Mouse (Mus musculus): ENCODE measurements at regions not wholly inside any gene's neighbourhood (a gene's known extent, or its start where the extent isn't known, plus 50 kb on each side); places are given as distances from the start of the nearest gene placed in this dataset.

GRCm38 (mm10) chr10:126070984-126071713, 105.2 kb downstream of the Lrig3 start:
- DNase-seq (ENCODE audit: low spot score in 2 of 2), result peak; percentile 55 to 72

- no peak for DNase-seq (ENCODE audit: low spot score in 2 of 2)
Observed at GRCm38 (mm10) chr10:126071714-126072057, 105.7 kb downstream of the Lrig3 start.

- no peak for DNase-seq (ENCODE audit: low spot score in 2 of 2)
Observed at GRCm38 (mm10) chr10:126077313-126077966, 111.5 kb downstream of the Lrig3 start.

- DNase-seq (ENCODE audit: low spot score in 2 of 2), result no peak
Observed at GRCm38 (mm10) chr10:126082576-126082975, 116.6 kb downstream of the Lrig3 start.

- DNase-seq (ENCODE audit: low spot score in 2 of 2), result no peak
Observed at GRCm38 (mm10) chr10:126086684-126087083, 120.7 kb downstream of the Lrig3 start.

GRCm38 (mm10) chr10:126094238-126094880, 128.4 kb downstream of the Lrig3 start:
- peak; percentile 43 to 48 for DNase-seq (ENCODE audit: low spot score in 2 of 2)

GRCm38 (mm10) chr10:126097896-126098295, 131.9 kb downstream of the Lrig3 start:
- DNase-seq (ENCODE audit: low spot score in 2 of 2), result no peak

GRCm38 (mm10) chr10:126102876-126103275, 136.9 kb downstream of the Lrig3 start:
- no peak for DNase-seq (ENCODE audit: low spot score in 2 of 2)

GRCm38 (mm10) chr10:126113106-126113505, 147.1 kb downstream of the Lrig3 start:
- no peak for DNase-seq (ENCODE audit: low spot score in 2 of 2)

GRCm38 (mm10) chr10:126115386-126115785, 149.4 kb downstream of the Lrig3 start:
- no peak for DNase-seq (ENCODE audit: low spot score in 2 of 2)

- DNase-seq (ENCODE audit: low spot score in 2 of 2), result no peak
Observed at GRCm38 (mm10) chr10:126121626-126122025, 155.7 kb downstream of the Lrig3 start.

GRCm38 (mm10) chr10:126122504-126122903, 156.5 kb downstream of the Lrig3 start:
- DNase-seq (ENCODE audit: low spot score in 2 of 2), result no peak

GRCm38 (mm10) chr10:126133188-126133587, 167.2 kb downstream of the Lrig3 start:
- no peak for DNase-seq (ENCODE audit: low spot score in 2 of 2)

GRCm38 (mm10) chr10:126133957-126134356, 168.0 kb downstream of the Lrig3 start:
- DNase-seq (ENCODE audit: low spot score in 2 of 2), result no peak

GRCm38 (mm10) chr10:126138585-126138984, 172.6 kb downstream of the Lrig3 start:
- DNase-seq (ENCODE audit: low spot score in 2 of 2), result no peak

- DNase-seq (ENCODE audit: low spot score in 2 of 2), result no peak
Observed at GRCm38 (mm10) chr10:126141586-126141985, 175.6 kb downstream of the Lrig3 start.

GRCm38 (mm10) chr10:126143833-126144232, 177.9 kb downstream of the Lrig3 start:
- no peak for DNase-seq (ENCODE audit: low spot score in 2 of 2)

- DNase-seq (ENCODE audit: low spot score in 2 of 2), result no peak
Observed at GRCm38 (mm10) chr10:126144609-126145202, 178.7 kb downstream of the Lrig3 start.

- DNase-seq (ENCODE audit: low spot score in 2 of 2), result no peak
Observed at GRCm38 (mm10) chr10:126157300-126157699, 191.3 kb downstream of the Lrig3 start.

- DNase-seq (ENCODE audit: low spot score in 2 of 2), result no peak
Observed at GRCm38 (mm10) chr10:126165215-126165614, 199.2 kb downstream of the Lrig3 start.

GRCm38 (mm10) chr10:126169095-126169873, 203.3 kb downstream of the Lrig3 start:
- no peak for DNase-seq (ENCODE audit: low spot score in 2 of 2)

Measured in layer of hippocampus, postnatal 14 days (tissue).